Mouse (Mus musculus): ENCODE measurements around the gene Asxl1.
"Not testable (repeated sequence)": the region's sequence is repeated elsewhere in the genome, so short reads cannot be mapped to it uniquely, and the experiment has no call there.

Asxl1 gene

GRCm38 (mm10) chr2:153345071-153345453 lies 567 bp upstream of the Asxl1 start:
- DNase-seq (ENCODE audit: low spot score in 2 of 2) = no peak

GRCm38 (mm10) chr2:153346221-153347182 lies 873 bp downstream of the Asxl1 start:
- peak in 1 of 2 experiments; percentile 37 for DNase-seq (ENCODE audit: low spot score in 2 of 2)

GRCm38 (mm10) chr2:153347183-153347781 lies 1.7 kb downstream of the Asxl1 start:
- no peak for DNase-seq (ENCODE audit: low spot score in 2 of 2)

GRCm38 (mm10) chr2:153348100-153348831 lies 2.6 kb downstream of the Asxl1 start:
- DNase-seq (ENCODE audit: low spot score in 2 of 2) = no peak

GRCm38 (mm10) chr2:153350552-153351181 lies 5.0 kb downstream of the Asxl1 start:
- DNase-seq (ENCODE audit: low spot score in 2 of 2) = no peak

GRCm38 (mm10) chr2:153354648-153355047 lies 9.0 kb downstream of the Asxl1 start:
- no peak for DNase-seq (ENCODE audit: low spot score in 2 of 2)

GRCm38 (mm10) chr2:153356784-153357183 lies 11.2 kb downstream of the Asxl1 start:
- no peak for DNase-seq (ENCODE audit: low spot score in 2 of 2)

GRCm38 (mm10) chr2:153361101-153361710 lies 15.6 kb downstream of the Asxl1 start:
- DNase-seq (ENCODE audit: low spot score in 2 of 2) = no peak

- DNase-seq (ENCODE audit: low spot score in 2 of 2) = not testable (repeated sequence)
These were observed 18.9 kb downstream of the Asxl1 start for GRCm38 (mm10) chr2:153364531-153364930.

- DNase-seq (ENCODE audit: low spot score in 2 of 2) = no peak
These were observed 25.2 kb downstream of the Asxl1 start for GRCm38 (mm10) chr2:153370871-153371270.

- no peak for DNase-seq (ENCODE audit: low spot score in 2 of 2)
These were observed 29.8 kb downstream of the Asxl1 start for GRCm38 (mm10) chr2:153375380-153375779.

- no peak for DNase-seq (ENCODE audit: low spot score in 2 of 2)
These were observed 34.9 kb downstream of the Asxl1 start for GRCm38 (mm10) chr2:153380479-153380878.

- no peak for DNase-seq (ENCODE audit: low spot score in 2 of 2)
These were observed 44.2 kb downstream of the Asxl1 start for GRCm38 (mm10) chr2:153389831-153390230.

- no peak for DNase-seq (ENCODE audit: low spot score in 2 of 2)
These were observed 47.4 kb downstream of the Asxl1 start for GRCm38 (mm10) chr2:153393045-153393444.

- DNase-seq (ENCODE audit: low spot score in 2 of 2) = no peak
These were observed 52.3 kb downstream of the Asxl1 start for GRCm38 (mm10) chr2:153397790-153398515.

- DNase-seq (ENCODE audit: low spot score in 2 of 2) = peak in 1 of 2 experiments; percentile 10
These were observed 53.5 kb downstream of the Asxl1 start for GRCm38 (mm10) chr2:153399166-153399565.

GRCm38 (mm10) chr2:153404062-153404461 lies 58.4 kb downstream of the Asxl1 start:
- no peak for DNase-seq (ENCODE audit: low spot score in 2 of 2)

GRCm38 (mm10) chr2:153404882-153405281 lies 59.3 kb downstream of the Asxl1 start:
- no peak for DNase-seq (ENCODE audit: low spot score in 2 of 2)

GRCm38 (mm10) chr2:153406882-153407281 lies 61.3 kb downstream of the Asxl1 start:
- no peak for DNase-seq (ENCODE audit: low spot score in 2 of 2)

GRCm38 (mm10) chr2:153408971-153409370 lies 63.3 kb downstream of the Asxl1 start:
- DNase-seq (ENCODE audit: low spot score in 2 of 2) = no peak

- DNase-seq (ENCODE audit: low spot score in 2 of 2) = no peak
These were observed 65.9 kb downstream of the Asxl1 start for GRCm38 (mm10) chr2:153411557-153411956.
